Mouse (Mus musculus) limb, embryonic 13.5 days (tissue): Measurements from ENCODE around the gene Gm2004. TPM values are rescaled to one million over a fixed set of nuclear protein-coding genes. Genes with fewer than 3 reads are reported as not detected.
"Not testable (repeated sequence)": the region's sequence is repeated elsewhere in the genome, so short reads cannot be mapped to it uniquely, and the experiment has no call there.

Experiments used
- ATAC-seq: fragments of 200-750 bp; cut with Nextera tagmentation; 2 replicates; pipeline ENCODE4 v1.8.0; 2017; ENCODE audit warnings: low read depth, moderate number of reproducible peaks, moderate TSS enrichment; ENCODE audit not compliant: low FRiP score
- H3K27ac ChIP-seq: fragments of 300-500 bp; sonication (generic); 2 replicates; pipeline ENCODE4 v1.5.1; 2015; ENCODE audit warnings: inconsistent platforms, mild to moderate bottlenecking, moderate library complexity
- H3K27me3 ChIP-seq: fragments of 300-500 bp; sonication (generic); 2 replicates; pipeline ENCODE4 v1.6.1; 2015; ENCODE audit warnings: mild to moderate bottlenecking, inconsistent platforms
- H3K36me3 ChIP-seq: fragments of 300-500 bp; sonication (generic); 2 replicates; pipeline ENCODE4 v1.6.1; 2015; ENCODE audit warnings: inconsistent platforms, mild to moderate bottlenecking, moderate library complexity
- H3K4me1 ChIP-seq: fragments of 300-500 bp; sonication (generic); 2 replicates; pipeline ENCODE4 v1.6.1; 2015; ENCODE audit warnings: inconsistent platforms
- H3K4me2 ChIP-seq: fragments of 300-500 bp; sonication (generic); replicated peaks from 2 replicates; pipeline ENCODE4 v1.6.1; 2015; ENCODE audit warnings: inconsistent platforms, mild to moderate bottlenecking, moderate library complexity
- H3K4me3 ChIP-seq: fragments of 300-500 bp; sonication (generic); 2 replicates; pipeline ENCODE4 v1.5.1; 2015; ENCODE audit warnings: moderate library complexity, mild to moderate bottlenecking, inconsistent platforms
- H3K9ac ChIP-seq: fragments of 300-500 bp; sonication (generic); 2 replicates; pipeline ENCODE4 v1.6.1; 2015; ENCODE audit warnings: mild to moderate bottlenecking, inconsistent platforms
- H3K9me3 ChIP-seq: fragments of 300-500 bp; sonication (generic); 2 replicates; pipeline ENCODE4 v1.6.1; 2016; ENCODE audit warnings: inconsistent platforms
- WGBS: fragments of 180-500 bp; shearing (Covaris S2); methylation state at CpG from one replicate; pipeline ENCODE4 v1.1.7; 2015; 5-methylcytosine and 5-hydroxymethylcytosine counted together
- polyA plus RNA-seq: library from polyadenylated mRNA; unstranded; fragments of >200 nt; fragmentation: Nextera tagmentation; extraction: Ambion mirVana; gene quantifications from 2 replicates; pipeline ENCODE4 v1.2.1, GENCODE M21; 2015

Gm2004 gene
- 1.0 TPM in 1 of 2 replicates, not detected in the other for polyA plus RNA-seq

DNA sequence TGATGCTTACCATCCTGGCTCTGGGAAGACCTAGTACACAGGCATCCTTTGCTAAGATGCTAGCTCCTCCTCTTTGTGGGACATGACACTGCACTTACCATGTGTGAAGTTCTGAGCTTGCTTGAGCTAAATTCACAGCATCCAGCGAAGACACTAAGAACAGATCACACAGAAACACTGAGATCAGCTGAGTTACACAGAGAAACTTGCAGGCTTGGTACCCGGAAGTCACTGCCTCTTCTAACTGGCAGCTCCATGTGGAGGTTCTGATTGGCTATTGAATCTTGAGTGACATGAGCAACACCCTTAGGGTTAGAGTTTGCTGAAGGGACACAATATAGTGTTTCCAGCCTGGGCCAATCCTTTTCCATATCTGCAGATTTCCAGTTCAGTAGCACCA lies at the start of gene Gm2004:
TSS of gene Gm2004 (minus strand) at position 101 of the 400 bp plus-strand sequence.
- not testable (repeated sequence) for H3K27me3 ChIP-seq, H3K36me3 ChIP-seq, H3K27ac ChIP-seq, H3K9me3 ChIP-seq, H3K9ac ChIP-seq, H3K4me2 ChIP-seq, ATAC-seq, H3K4me1 ChIP-seq, H3K4me3 ChIP-seq
- no CpG with 5 or more reads among the region's 2 CpGs for WGBS

Other genes starting within 250 kb of the Gm2004 start
- gene Zfp966, start 218.7 kb downstream of the Gm2004 start, polyA plus RNA-seq, result 3.2 and 3.3 TPM in 2 replicates
- gene Gm2026, start 184.5 kb downstream of the Gm2004 start, polyA plus RNA-seq, result 26.4 and 33.8 TPM in 2 replicates
- gene 2210418O10Rik, start 76.7 kb upstream of the Gm2004 start, polyA plus RNA-seq, result 8.6 and 11.4 TPM in 2 replicates
- not detected in 2 replicates for gene Gm11009, start 169.7 kb upstream of the Gm2004 start, polyA plus RNA-seq